Mouse (Mus musculus): ENCODE measurements around the gene Cfap70. TPM values are rescaled to one million over a fixed set of nuclear protein-coding genes. Genes with fewer than 3 reads are reported as not detected.
A peak's percentile ranks its signal among the peaks of the same experiment; 100 is the strongest.

Cfap70 gene
- total and polyA plus RNA-seq, 3 experiments, result 0.11 TPM; not detected in 2

DNA sequence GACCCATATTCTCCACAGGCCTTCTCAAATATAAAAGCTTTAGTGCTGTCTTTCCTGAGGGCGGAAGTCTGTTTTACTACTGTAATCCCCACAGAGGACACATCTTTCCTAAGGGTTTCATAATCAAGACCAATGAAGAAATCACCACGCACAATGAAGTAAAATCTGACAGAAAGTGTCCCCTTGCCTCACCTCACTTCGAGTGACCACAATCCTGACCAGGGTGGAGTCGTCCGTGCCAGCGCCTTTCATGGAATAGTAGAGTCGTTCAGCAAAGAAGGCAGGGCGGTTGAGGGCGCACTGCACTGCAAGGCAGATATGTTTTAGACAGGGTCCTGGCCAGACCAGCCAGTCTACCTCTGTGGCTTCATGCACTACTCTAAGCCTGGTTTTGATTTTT is 6.4 kb upstream of the Cfap70 start:
- no peaks in the 10 kb centered on the region; the same call in 1 of the 2 replicates for H3K79me2 ChIP-seq (ENCODE audit: control insufficient read depth, insufficient read depth, low read length, poor library complexity)
- DNase-seq (ENCODE audit: low read depth, low spot score), result no peak
- no peaks in the 10 kb centered on the region for H3K4me1 ChIP-seq (ENCODE audit: control insufficient read depth in 1 of 2, insufficient read depth in 2 of 2, low read length in 2 of 2)
- H3K9ac ChIP-seq (ENCODE audit: control insufficient read depth, low read depth, low read length, poor library complexity, severe bottlenecking), result no peak overlapping the region
- TF ChIP-seq JUND (IDR thresholded peaks at IDR 0.05; ENCODE audit: low read depth, low read length) (no peak), MYC (IDR thresholded peaks at IDR 0.05; ENCODE audit: low read depth, low read length) (no peak), TBP (IDR thresholded peaks at IDR 0.05; ENCODE audit: low read depth, low read length) (no peak), POLR2A (IDR thresholded peaks at IDR 0.05; ENCODE audit: control insufficient read depth in 1 of 2, insufficient read depth in 1 of 2, low read depth in 1 of 2, low read length in 2 of 2, poor library complexity in 1 of 2) (no peak), ZNF384 (IDR thresholded peaks at IDR 0.05; ENCODE audit: low read depth, low read length) (no peak), NRF1 (IDR thresholded peaks at IDR 0.05; ENCODE audit: insufficient read depth, low read depth, low read length, poor library complexity, severe bottlenecking) (no peak), MAFK (IDR thresholded peaks at IDR 0.05; ENCODE audit: borderline replicate concordance, low read depth, low read length) (no peak), USF2 (IDR thresholded peaks at IDR 0.05; ENCODE audit: borderline replicate concordance in 1 of 2, insufficient read depth in 1 of 2, low read depth in 1 of 2, low read length in 2 of 2) (no peak), BHLHE40 (IDR thresholded peaks at IDR 0.05; ENCODE audit: borderline replicate concordance, low read depth, low read length) (no peak), EP300 (IDR thresholded peaks at IDR 0.05; ENCODE audit: low read depth in 1 of 2, low read length in 2 of 2) (no peak), UBTF (IDR thresholded peaks at IDR 0.05; ENCODE audit: borderline replicate concordance, insufficient read depth, low read depth, low read length) (no peak), TAL1 (IDR thresholded peaks at IDR 0.05; ENCODE audit: low read length) (no peak)
- no peaks in the 10 kb centered on the region for H3K27me3 ChIP-seq (ENCODE audit: control insufficient read depth in 1 of 2, insufficient read depth in 2 of 2, low read length in 2 of 2)
- H3K27ac ChIP-seq (ENCODE audit: control insufficient read depth, low read depth, low read length), result no peak overlapping the region
- peaks cover 0 to 17% of the 10 kb centered on the region in 2 experiments; a peak in 2 of 4 replicates for H3K36me3 ChIP-seq (ENCODE audit: control insufficient read depth in 1 of 2, insufficient read depth in 2 of 2, low read length in 2 of 2)
- H3K9me3 ChIP-seq (replicated peaks; ENCODE audit: insufficient read depth, low read length), result no peaks in the 10 kb centered on the region
- H3K4me3 ChIP-seq (ENCODE audit: control insufficient read depth in 1 of 2, insufficient read depth in 1 of 2, low read depth in 2 of 2, low read length in 2 of 2), result no peak overlapping the region

DNA sequence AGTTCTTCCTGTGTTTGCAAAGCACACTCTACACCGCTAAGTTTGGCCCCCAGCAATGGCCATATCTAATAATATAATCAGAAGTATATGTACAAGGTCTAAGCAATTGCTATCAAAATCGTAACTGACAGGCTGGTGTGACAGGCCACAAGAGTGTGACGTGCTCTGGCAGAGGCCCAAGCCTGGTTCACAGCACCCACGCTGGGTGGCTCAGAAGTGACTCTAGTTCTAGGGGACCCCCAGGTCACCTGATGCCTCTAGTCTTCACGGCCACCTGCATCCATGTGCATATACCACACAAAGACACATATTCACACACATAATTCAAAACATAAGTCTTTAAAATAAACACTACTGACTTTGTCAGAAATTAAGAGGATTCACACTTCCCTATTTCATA is 903 bp upstream of the Cfap70 start:
- Histone ChIP-seq H3K4me1 (ENCODE audit: control insufficient read depth in 1 of 2, insufficient read depth in 2 of 2, low read length in 2 of 2) (peaks cover 0 to 6% of the 10 kb centered on the region in 2 experiments; a peak in 2 of 4 replicates), H3K27ac (ENCODE audit: control insufficient read depth, low read depth, low read length) (no peak overlapping the region), H3K9ac (ENCODE audit: control insufficient read depth, low read depth, low read length, poor library complexity, severe bottlenecking) (no peak overlapping the region), H3K27me3 (ENCODE audit: control insufficient read depth in 1 of 2, insufficient read depth in 2 of 2, low read length in 2 of 2) (no peaks in the 10 kb centered on the region), H3K79me2 (ENCODE audit: control insufficient read depth, insufficient read depth, low read length, poor library complexity) (no peaks in the 10 kb centered on the region), H3K36me3 (ENCODE audit: control insufficient read depth in 1 of 2, insufficient read depth in 2 of 2, low read length in 2 of 2) (peaks cover 0 to 5% of the 10 kb centered on the region in 2 experiments; a peak in 3 of 4 replicates), H3K4me3 (ENCODE audit: control insufficient read depth in 1 of 2, insufficient read depth in 1 of 2, low read depth in 2 of 2, low read length in 2 of 2) (no peak overlapping the region), H3K9me3 (replicated peaks; ENCODE audit: insufficient read depth, low read length) (no peaks in the 10 kb centered on the region)
- TF ChIP-seq ZNF384 (IDR thresholded peaks at IDR 0.05; ENCODE audit: low read depth, low read length) (no peak), MAZ (IDR thresholded peaks at IDR 0.05; ENCODE audit: low read depth, low read length) (no peak), POLR2AphosphoS2 (IDR thresholded peaks at IDR 0.05; ENCODE audit: low read length) (no peak), ELF1 (IDR thresholded peaks at IDR 0.05; ENCODE audit: low read depth, low read length) (no peak), TBP (IDR thresholded peaks at IDR 0.05; ENCODE audit: low read depth, low read length) (no peak), GATA1 (IDR thresholded peaks at IDR 0.05; ENCODE audit: low read depth, low read length) (no peak), ETS1 (IDR thresholded peaks at IDR 0.05; ENCODE audit: low read depth, low read length) (no peak), KAT2A (conservative IDR thresholded peaks at IDR 0.05; ENCODE audit: low read depth, low read length) (no peak), POLR2A (IDR thresholded peaks at IDR 0.05; ENCODE audit: control insufficient read depth in 1 of 2, insufficient read depth in 1 of 2, low read depth in 1 of 2, low read length in 2 of 2, poor library complexity in 1 of 2) (no peak), GABPA (IDR thresholded peaks at IDR 0.05; ENCODE audit: low read depth, low read length) (no peak)
- peak; percentile 28 for DNase-seq (ENCODE audit: low read depth, low spot score)
